Mouse (Mus musculus) MEL (cell line): ENCODE data around the gene Cables2. TPM values are rescaled to one million over a fixed set of nuclear protein-coding genes. Genes with fewer than 3 reads are reported as not detected.

Experiments used
- DNase-seq: peaks from one replicate; pipeline ENCODE4 v3.0.0; 2011; ENCODE audit warnings: low read depth, low spot score
- H3K27ac ChIP-seq: 2 replicates; pipeline ENCODE4 v1.5.1; 2012; ENCODE audit warnings: low read depth, mild to moderate bottlenecking, control low read depth, low read length, moderate library complexity; ENCODE audit not compliant: control insufficient read depth
- H3K27me3 ChIP-seq, 2 experiments: fragments of 150-350 bp in 1 of 2; sonication (generic) in 1 of 2; 2 replicates each; pipeline ENCODE4 v1.6.1; 2012; ENCODE audit warnings: low read length in 2 of 2, mild to moderate bottlenecking in 2 of 2, improper control_type of control experiment in 1 of 2, moderate library complexity in 1 of 2; ENCODE audit not compliant: insufficient read depth in 2 of 2, control insufficient read depth in 1 of 2
- H3K36me3 ChIP-seq, 2 experiments: 2 replicates each; pipeline ENCODE4 v1.6.1; 2012 to 2014; ENCODE audit warnings: low read length in 2 of 2, improper control_type of control experiment in 1 of 2, inconsistent platforms in 1 of 2, mild to moderate bottlenecking in 1 of 2; ENCODE audit not compliant: insufficient read depth in 2 of 2, control insufficient read depth in 1 of 2
- H3K4me1 ChIP-seq, 2 experiments: fragments of 150-350 bp in 1 of 2; sonication (generic) in 1 of 2; 2 replicates each; pipeline ENCODE4 v1.6.1; 2012; ENCODE audit warnings: low read length in 2 of 2, improper control_type of control experiment in 1 of 2, mild to moderate bottlenecking in 1 of 2; ENCODE audit not compliant: insufficient read depth in 2 of 2, control insufficient read depth in 1 of 2
- H3K4me3 ChIP-seq, 2 experiments: fragments of 150-350 bp in 1 of 2; sonication (generic) in 1 of 2; 2 replicates each; pipeline ENCODE4 v1.5.1; 2012; ENCODE audit warnings: low read depth in 2 of 2, low read length in 2 of 2, mild to moderate bottlenecking in 2 of 2, moderate library complexity in 2 of 2, control low read depth in 1 of 2, improper control_type of control experiment in 1 of 2; ENCODE audit not compliant: control insufficient read depth in 1 of 2, insufficient read depth in 1 of 2
- H3K79me2 ChIP-seq: 2 replicates; pipeline ENCODE4 v1.6.1; 2012; ENCODE audit warnings: mild to moderate bottlenecking, low read length, moderate library complexity; ENCODE audit not compliant: control insufficient read depth, poor library complexity, insufficient read depth
- H3K9ac ChIP-seq: 2 replicates; pipeline ENCODE4 v1.6.1; 2012; ENCODE audit warnings: low read depth, mild to moderate bottlenecking, control low read depth, low read length, moderate library complexity; ENCODE audit not compliant: control insufficient read depth, poor library complexity, severe bottlenecking
- H3K9me3 ChIP-seq: fragments of 150-350 bp; sonication (generic); replicated peaks from 2 replicates; pipeline ENCODE4 v1.6.1; 2012; ENCODE audit warnings: mild to moderate bottlenecking, low read length, improper control_type of control experiment, moderate library complexity; ENCODE audit not compliant: insufficient read depth
- CHD1 ChIP-seq: IDR thresholded peaks from 2 replicates; pipeline ENCODE4 v1.6.1; 2012; ENCODE audit warnings: low read depth, mild to moderate bottlenecking, inconsistent platforms, low read length, improper control_type of control experiment
- CTCF ChIP-seq, 3 experiments: IDR thresholded peaks in 2 of 3; conservative IDR thresholded peaks in 1 of 3; 2 replicates each; pipeline ENCODE4 v1.5.1; 2011 to 2012; ENCODE audit warnings: low read length in 3 of 3, low read depth in 2 of 3, mild to moderate bottlenecking in 2 of 3, improper control_type of control experiment in 1 of 3, inconsistent platforms in 1 of 3, mixed read lengths in 1 of 3, moderate library complexity in 1 of 3; ENCODE audit not compliant: control insufficient read depth in 1 of 3, insufficient read depth in 1 of 3, poor library complexity in 1 of 3, severe bottlenecking in 1 of 3
- ELF1 ChIP-seq: IDR thresholded peaks from 2 replicates; pipeline ENCODE4 v1.6.1; 2014; ENCODE audit warnings: low read depth, mild to moderate bottlenecking, inconsistent platforms, low read length, improper control_type of control experiment, moderate library complexity
- GATA1 ChIP-seq: IDR thresholded peaks from 2 replicates; pipeline ENCODE4 v1.6.1; 2011; ENCODE audit warnings: low read depth, low read length, improper control_type of control experiment
- KAT2A ChIP-seq: conservative IDR thresholded peaks from 2 replicates; pipeline ENCODE4 v1.6.1; 2012; ENCODE audit warnings: low read depth, low read length, improper control_type of control experiment, inconsistent platforms
- MAFK ChIP-seq: IDR thresholded peaks from 2 replicates; pipeline ENCODE4 v1.6.1; 2011; ENCODE audit warnings: low read depth, mild to moderate bottlenecking, low read length, improper control_type of control experiment, borderline replicate concordance
- MAX ChIP-seq: IDR thresholded peaks from 2 replicates; pipeline ENCODE4 v1.6.1; 2011; ENCODE audit warnings: low read length, improper control_type of control experiment
- MAZ ChIP-seq: IDR thresholded peaks from 2 replicates; pipeline ENCODE4 v1.6.1; 2012; ENCODE audit warnings: low read depth, mild to moderate bottlenecking, inconsistent platforms, low read length, improper control_type of control experiment
- MEF2A ChIP-seq: IDR thresholded peaks from 2 replicates; pipeline ENCODE4 v1.6.1; 2014; ENCODE audit warnings: low read depth, mild to moderate bottlenecking, inconsistent platforms, low read length, improper control_type of control experiment; ENCODE audit not compliant: poor library complexity, insufficient replicate concordance, severe bottlenecking; ENCODE audit errors: extremely low read depth
- MYB ChIP-seq: IDR thresholded peaks from 2 replicates; pipeline ENCODE4 v1.6.1; 2011; ENCODE audit warnings: mild to moderate bottlenecking, low read depth, low read length, improper control_type of control experiment
- NELFE ChIP-seq: IDR thresholded peaks from 2 replicates; pipeline ENCODE4 v1.6.1; 2011; ENCODE audit warnings: low read depth, low read length, improper control_type of control experiment
- NRF1 ChIP-seq: IDR thresholded peaks from 2 replicates; pipeline ENCODE4 v1.6.1; 2014; ENCODE audit warnings: low read depth, mild to moderate bottlenecking, inconsistent platforms, low read length, improper control_type of control experiment, moderate library complexity; ENCODE audit not compliant: poor library complexity, insufficient read depth, severe bottlenecking
- POLR2A ChIP-seq, 2 experiments: IDR thresholded peaks; 2 replicates each; pipeline ENCODE4 v1.6.1; 2011 to 2012; ENCODE audit warnings: low read length in 2 of 2, mild to moderate bottlenecking in 2 of 2, control low read depth in 1 of 2, improper control_type of control experiment in 1 of 2, low read depth in 1 of 2, moderate library complexity in 1 of 2; ENCODE audit not compliant: control insufficient read depth in 1 of 2, insufficient read depth in 1 of 2, poor library complexity in 1 of 2
- POLR2AphosphoS2 ChIP-seq: IDR thresholded peaks from 2 replicates; pipeline ENCODE4 v1.6.1; 2011; ENCODE audit warnings: low read length, improper control_type of control experiment
- POLR2AphosphoS5 ChIP-seq: IDR thresholded peaks from 2 replicates; pipeline ENCODE4 v1.6.1; 2012; ENCODE audit warnings: low read depth, borderline replicate concordance, mild to moderate bottlenecking, inconsistent platforms, low read length, moderate library complexity, mixed read lengths
- RCOR1 ChIP-seq: IDR thresholded peaks from 2 replicates; pipeline ENCODE4 v1.6.1; 2012; ENCODE audit warnings: low read depth, mild to moderate bottlenecking, inconsistent platforms, low read length, improper control_type of control experiment
- SIN3A ChIP-seq: IDR thresholded peaks from 2 replicates; pipeline ENCODE4 v1.6.1; 2012; ENCODE audit warnings: low read length, improper control_type of control experiment, inconsistent platforms
- TAL1 ChIP-seq: IDR thresholded peaks from 2 replicates; pipeline ENCODE4 v1.6.1; 2012; ENCODE audit warnings: mild to moderate bottlenecking, inconsistent platforms, low read length, moderate library complexity, mixed read lengths
- TBP ChIP-seq: IDR thresholded peaks from 2 replicates; pipeline ENCODE4 v1.8.0; 2011; ENCODE audit warnings: low read depth, low read length, improper control_type of control experiment
- UBTF ChIP-seq: IDR thresholded peaks from 2 replicates; pipeline ENCODE4 v1.6.1; 2012; ENCODE audit warnings: low read depth, mild to moderate bottlenecking, inconsistent platforms, low read length, improper control_type of control experiment, moderate library complexity, borderline replicate concordance; ENCODE audit not compliant: insufficient read depth
- ZC3H11A ChIP-seq: IDR thresholded peaks from 2 replicates; pipeline ENCODE4 v1.6.1; 2012; ENCODE audit warnings: low read depth, mild to moderate bottlenecking, inconsistent platforms, low read length, improper control_type of control experiment
- ZMIZ1 ChIP-seq: IDR thresholded peaks from 2 replicates; pipeline ENCODE4 v1.6.1; 2012; ENCODE audit warnings: low read depth, mild to moderate bottlenecking, inconsistent platforms, low read length, improper control_type of control experiment, moderate library complexity
- polyA plus RNA-seq, 2 experiments: library from polyadenylated mRNA; stranded (reverse) in 1 of 2; unstranded in 1 of 2; fragments of >175 nt in 1 of 2; fragments of >200 nt in 1 of 2; gene quantifications; 2 replicates each; pipeline versions ENCODE4 v1.2.1 to v1.2.4; 2012; ENCODE audit warnings: low replicate concordance in 2 of 2, low read depth in 1 of 2; ENCODE audit not compliant: insufficient read length in 2 of 2, insufficient read depth in 1 of 2, missing spikeins in 1 of 2
- total RNA-seq: library from RNA; depleted of rRNA; stranded (reverse); fragments of 300-350 nt; gene quantifications from 2 replicates; pipeline ENCODE4 v1.2.3, GENCODE M21; 2012

The Cables2 gene
- total and polyA plus RNA-seq, 3 experiments: 10.7 to 16.7 TPM; not detected in 1

DNA sequence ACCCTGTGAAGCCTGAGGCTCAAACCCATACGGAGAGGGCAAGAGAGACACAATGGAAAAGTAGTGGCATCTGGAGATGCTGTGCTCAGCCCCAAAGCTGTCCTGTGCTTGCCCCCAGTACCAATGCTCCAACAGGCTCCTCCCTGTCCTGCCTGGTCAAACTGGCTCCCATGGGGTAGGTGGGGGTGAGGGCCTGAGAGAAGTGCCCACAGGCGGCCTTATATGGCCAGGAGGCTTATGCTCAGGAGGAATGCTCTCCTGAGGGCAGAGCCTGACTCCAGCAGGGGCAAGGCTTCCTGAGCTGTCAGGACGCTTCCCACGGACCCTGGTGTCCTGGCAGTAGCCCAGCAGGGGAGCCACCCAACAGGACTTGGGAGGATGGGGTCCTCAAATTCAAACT, 42.8 kb downstream of the Cables2 start:
- Histone ChIP-seq H3K36me3 (peaks cover 0 to 3% of the 10 kb centered on the region in 2 experiments; a peak in 2 of 4 replicates), H3K4me3 (no peak overlapping the region), H3K27ac (no peak overlapping the region), H3K9ac (no peak overlapping the region), H3K4me1 (peaks cover 4 to 20% of the 10 kb centered on the region in 2 experiments), H3K79me2 (no peaks in the 10 kb centered on the region), H3K9me3 (no peaks in the 10 kb centered on the region), H3K27me3 (no peaks in the 10 kb centered on the region)
- TF ChIP-seq SIN3A (no peak), GATA1 (no peak), UBTF (no peak), KAT2A (no peak), NRF1 (no peak), ELF1 (no peak), CTCF (IDR thresholded peaks at IDR 0.05 in 2 of 3, conservative IDR thresholded peaks at IDR 0.05 in 1 of 3; ENCODE audit: control insufficient read depth in 1 of 3, insufficient read depth in 1 of 3, low read depth in 2 of 3, low read length in 3 of 3, poor library complexity in 1 of 3, severe bottlenecking in 1 of 3) (no peak), RCOR1 (no peak), MAX (no peak), ZMIZ1 (no peak), CHD1 (no peak), POLR2A (IDR thresholded peaks at IDR 0.05; ENCODE audit: control insufficient read depth in 1 of 2, insufficient read depth in 1 of 2, low read depth in 1 of 2, low read length in 2 of 2, poor library complexity in 1 of 2) (no peak), MAFK (no peak), NELFE (no peak), MEF2A (no peak)
- DNase-seq: no peak

DNA sequence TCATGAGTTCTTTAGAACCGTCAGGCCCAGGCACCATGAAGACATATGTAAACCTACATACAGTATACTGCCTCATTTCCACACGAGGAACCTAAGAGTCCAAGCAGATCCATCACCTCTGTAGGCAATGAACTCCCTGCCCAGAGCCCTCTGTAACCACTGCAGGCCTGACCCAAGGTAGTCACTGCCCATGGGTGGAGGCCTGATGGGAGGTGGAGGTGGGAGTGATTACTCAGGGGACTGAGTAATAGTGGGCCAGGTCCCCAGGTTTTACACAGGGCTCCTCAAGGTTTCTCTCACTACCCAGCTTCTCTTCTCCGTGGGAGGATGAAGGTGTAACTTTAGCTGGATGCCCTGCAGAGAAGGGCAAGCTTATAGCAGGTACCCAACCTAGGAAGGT, 44.2 kb downstream of the Cables2 start:
- Histone ChIP-seq H3K27ac (no peak overlapping the region), H3K27me3 (no peaks in the 10 kb centered on the region), H3K9me3 (no peaks in the 10 kb centered on the region), H3K9ac (no peak overlapping the region), H3K36me3 (no peaks in the 10 kb centered on the region), H3K79me2 (peaks cover 1% of the 10 kb centered on the region; the same call in 1 of the 2 replicates), H3K4me3 (no peak overlapping the region), H3K4me1 (peaks cover 0 to 11% of the 10 kb centered on the region in 2 experiments; a peak in 1 of 4 replicates)
- DNase-seq: no peak
- TF ChIP-seq TBP: no peak
- no peak for TF ChIP-seq TAL1
- TF ChIP-seq MYB: no peak
- no peak for TF ChIP-seq POLR2AphosphoS5
- TF ChIP-seq POLR2A (IDR thresholded peaks at IDR 0.05; ENCODE audit: control insufficient read depth in 1 of 2, insufficient read depth in 1 of 2, low read depth in 1 of 2, low read length in 2 of 2, poor library complexity in 1 of 2): no peak
- TF ChIP-seq SIN3A: no peak
- no peak for TF ChIP-seq ELF1
- TF ChIP-seq UBTF: no peak
- TF ChIP-seq ZC3H11A: no peak
- TF ChIP-seq POLR2AphosphoS2: no peak
- no peak for TF ChIP-seq KAT2A
- TF ChIP-seq MAZ: no peak
